Mouse (Mus musculus) ES-E14 (cell line): ENCODE data around the gene Slc1a2. TPM values are rescaled to one million over a fixed set of nuclear protein-coding genes. Genes with fewer than 3 reads are reported as not detected.

Experiments
- DNase-seq: peaks from one replicate; pipeline ENCODE4 v3.0.0-alpha.2; 2013; ENCODE audit warnings: low read depth, low spot score
- H3K27ac ChIP-seq: 2 replicates; pipeline ENCODE4 v1.5.1; 2012; ENCODE audit warnings: low read depth, mild to moderate bottlenecking, low read length, moderate library complexity, mixed read lengths; ENCODE audit not compliant: poor library complexity, insufficient read depth, severe bottlenecking
- H3K36me3 ChIP-seq: 2 replicates; pipeline ENCODE4 v1.6.1; 2012; ENCODE audit warnings: mild to moderate bottlenecking, low read length, moderate library complexity, mixed read lengths; ENCODE audit not compliant: control insufficient read depth, poor library complexity, insufficient read depth, severe bottlenecking
- H3K4me1 ChIP-seq, 2 experiments: fragments of 150-350 bp in 1 of 2; sonication (generic) in 1 of 2; 2 replicates each; pipeline ENCODE4 v1.6.1; 2012; ENCODE audit warnings: low read length in 2 of 2, mild to moderate bottlenecking in 1 of 2, mixed read lengths in 1 of 2; ENCODE audit not compliant: control insufficient read depth in 2 of 2, insufficient read depth in 2 of 2, poor library complexity in 1 of 2
- H3K4me3 ChIP-seq, 2 experiments: fragments of 150-350 bp in 1 of 2; sonication (generic) in 1 of 2; 2 replicates each; pipeline ENCODE4 v1.5.1; 2012; ENCODE audit warnings: low read length in 2 of 2, low read depth in 1 of 2, mild to moderate bottlenecking in 1 of 2, mixed read lengths in 1 of 2; ENCODE audit not compliant: insufficient read depth in 1 of 2, poor library complexity in 1 of 2, severe bottlenecking in 1 of 2
- H3K9ac ChIP-seq: 2 replicates; pipeline ENCODE4 v1.6.1; 2012; ENCODE audit warnings: low read depth, mild to moderate bottlenecking, low read length, mixed read lengths; ENCODE audit not compliant: poor library complexity, insufficient read depth, severe bottlenecking
- H3K9me3 ChIP-seq: fragments of 150-350 bp; sonication (generic); 2 replicates; pipeline ENCODE4 v1.6.1; 2012; ENCODE audit warnings: low read depth, mild to moderate bottlenecking, low read length; ENCODE audit not compliant: control insufficient read depth, insufficient read depth
- CHD2 ChIP-seq: IDR thresholded peaks from 2 replicates; pipeline ENCODE4 v1.6.1; 2014; ENCODE audit warnings: mild to moderate bottlenecking, low read depth, low read length, inconsistent platforms
- HCFC1 ChIP-seq: IDR thresholded peaks from 2 replicates; pipeline ENCODE4 v1.6.1; 2012; ENCODE audit warnings: low read length, inconsistent platforms, borderline replicate concordance; ENCODE audit not compliant: insufficient read depth
- MAFK ChIP-seq: IDR thresholded peaks from 2 replicates; pipeline ENCODE4 v1.6.1; 2014; ENCODE audit warnings: mild to moderate bottlenecking, low read depth, low read length, inconsistent platforms; ENCODE audit not compliant: insufficient read depth
- ZC3H11A ChIP-seq: IDR thresholded peaks from 2 replicates; pipeline ENCODE4 v1.6.1; 2012; ENCODE audit warnings: low read depth, mild to moderate bottlenecking, inconsistent platforms, low read length, borderline replicate concordance
- ZNF384 ChIP-seq: IDR thresholded peaks from 2 replicates; pipeline ENCODE4 v1.6.1; 2012; ENCODE audit warnings: low read depth, low read length, inconsistent platforms
- in situ Hi-C, 2 experiments: fragments of 600-800 bp; cut with MboI; formaldehyde crosslinking; loops; one replicate each; pipeline ENCODE4 v1.15.1; 2025; ENCODE audit warnings: low sequenced_read_pairs in 2 of 2, inconsistent platforms in 1 of 2; ENCODE audit not compliant: unreplicated experiment in 2 of 2
- total RNA-seq: library from RNA; depleted of rRNA; stranded (reverse); fragments of 300-350 nt; gene quantifications from 2 replicates; pipeline ENCODE4 v1.2.3, GENCODE M21; 2012

Gene Slc1a2
- total RNA-seq, 1 experiment: 0.40 TPM

DNA sequence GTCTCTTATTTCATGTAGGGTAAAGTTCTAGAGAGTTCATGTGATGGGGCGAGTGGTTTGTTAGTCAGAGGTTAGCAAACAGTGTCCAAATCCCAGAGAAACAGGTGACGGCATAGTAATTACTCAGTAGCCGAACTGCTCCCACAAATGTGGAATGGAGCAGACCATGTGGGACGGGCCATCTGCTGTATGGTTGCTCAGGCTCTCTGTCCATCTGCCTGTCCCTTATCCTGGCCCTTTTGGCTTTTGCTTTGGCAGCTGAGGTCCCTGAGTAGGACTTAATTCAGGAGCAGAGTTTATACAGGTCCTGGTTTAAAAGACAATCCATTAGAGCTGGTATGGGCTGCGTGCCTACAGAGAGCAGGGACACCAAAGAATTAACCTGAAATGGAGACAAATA, 36.3 kb upstream of the Slc1a2 start:
- Histone ChIP-seq H3K4me1 (no peaks in the 10 kb centered on the region), H3K4me3 (no peak overlapping the region), H3K9me3 (no peaks in the 10 kb centered on the region), H3K9ac (no peak overlapping the region), H3K36me3 (no peaks in the 10 kb centered on the region), H3K27ac (no peak overlapping the region)
- in situ Hi-C loops: no loop called here
- no peak for DNase-seq
- TF ChIP-seq CHD2 (no peak), MAFK (no peak), ZC3H11A (no peak), ZNF384 (no peak), HCFC1 (no peak)

DNA sequence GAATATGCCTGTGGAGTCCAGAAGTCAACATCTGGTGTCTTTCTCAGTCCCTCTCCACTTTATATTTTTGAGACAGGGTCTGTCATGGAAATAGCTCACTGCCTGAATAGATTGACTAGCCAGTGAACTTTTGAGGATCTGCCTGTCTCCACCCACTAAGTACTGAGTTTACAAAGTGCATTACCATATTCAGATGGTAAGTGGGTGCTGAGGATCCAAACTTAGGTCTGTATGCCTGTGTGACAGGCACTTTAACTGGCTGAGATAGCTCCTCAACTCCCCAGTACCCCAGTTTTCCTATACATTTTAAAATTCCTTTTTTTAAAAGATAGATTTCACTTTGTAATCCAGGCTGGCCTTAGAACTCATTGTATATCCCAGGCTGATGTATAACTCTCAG, 35.5 kb upstream of the Slc1a2 start:
- Histone ChIP-seq H3K4me3 (no peak overlapping the region), H3K36me3 (no peaks in the 10 kb centered on the region), H3K27ac (no peak overlapping the region), H3K4me1 (no peaks in the 10 kb centered on the region), H3K9ac (no peak overlapping the region), H3K9me3 (no peaks in the 10 kb centered on the region)
- in situ Hi-C loops: no loop called here
- no peak for DNase-seq
- TF ChIP-seq ZNF384: no peak
- no peak for TF ChIP-seq ZC3H11A
- no peak for TF ChIP-seq CHD2

DNA sequence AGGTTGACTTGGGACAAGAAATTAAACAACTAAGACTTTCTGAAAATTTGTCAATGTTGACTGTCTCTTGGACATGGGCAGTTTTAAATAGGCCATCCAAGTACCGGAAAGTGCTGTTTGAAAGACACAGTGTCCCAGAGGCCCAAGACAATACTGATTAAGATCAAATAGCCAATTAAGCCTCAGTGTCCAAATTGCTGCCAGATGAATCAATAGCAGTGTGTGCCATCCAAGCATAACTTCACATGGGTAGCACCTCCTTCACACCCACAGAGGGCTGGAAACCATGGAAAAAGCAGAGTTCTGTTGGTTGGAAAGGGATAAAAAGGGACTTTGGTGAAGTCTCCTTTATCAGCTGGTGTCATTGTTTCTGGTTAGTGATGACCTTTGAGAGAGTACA, 33.9 kb upstream of the Slc1a2 start:
- H3K9ac ChIP-seq: no peak overlapping the region

DNA sequence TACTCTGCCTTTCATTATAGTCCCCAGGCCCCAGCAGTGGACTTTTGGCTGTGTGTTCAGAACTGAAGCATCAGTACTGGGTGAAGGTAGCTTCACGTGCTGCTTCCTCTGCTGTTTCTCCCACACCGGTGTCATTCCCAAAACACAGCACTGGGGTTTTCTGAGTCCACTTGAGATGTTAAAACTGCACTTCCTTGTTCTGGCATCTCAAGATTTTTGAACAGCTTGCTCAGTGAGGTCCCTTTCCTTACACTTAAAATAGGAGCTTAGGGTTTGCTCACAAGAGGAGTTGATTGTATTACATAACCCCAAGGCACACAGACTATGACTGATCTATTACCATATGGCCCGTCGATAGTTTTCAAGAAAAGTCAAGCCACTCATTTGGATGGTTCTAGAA, 26.1 kb upstream of the Slc1a2 start:
- no peak overlapping the region for H3K27ac ChIP-seq
- H3K36me3 ChIP-seq: no peaks in the 10 kb centered on the region
- H3K4me1 ChIP-seq: no peaks in the 10 kb centered on the region
- no peak overlapping the region for H3K9ac ChIP-seq
- TF ChIP-seq CHD2: no peak
- TF ChIP-seq ZC3H11A: no peak
- TF ChIP-seq MAFK: no peak
- TF ChIP-seq ZNF384: no peak
- TF ChIP-seq HCFC1: no peak
- in situ Hi-C loops: no loop called here
- DNase-seq: no peak
- no peaks in the 10 kb centered on the region for H3K9me3 ChIP-seq
- no peak overlapping the region for H3K4me3 ChIP-seq

More for the DNA sequence above, 33.9 kb upstream of the Slc1a2 start:
- in situ Hi-C loops: no loop called here
- Histone ChIP-seq H3K9me3 (no peaks in the 10 kb centered on the region), H3K27ac (no peak overlapping the region), H3K4me3 (no peak overlapping the region), H3K36me3 (no peaks in the 10 kb centered on the region), H3K4me1 (no peaks in the 10 kb centered on the region)
- no peak for DNase-seq
- no peak for TF ChIP-seq CHD2
- no peak for TF ChIP-seq ZC3H11A
- TF ChIP-seq MAFK: no peak
- TF ChIP-seq HCFC1: no peak
- no peak for TF ChIP-seq ZNF384

DNA sequence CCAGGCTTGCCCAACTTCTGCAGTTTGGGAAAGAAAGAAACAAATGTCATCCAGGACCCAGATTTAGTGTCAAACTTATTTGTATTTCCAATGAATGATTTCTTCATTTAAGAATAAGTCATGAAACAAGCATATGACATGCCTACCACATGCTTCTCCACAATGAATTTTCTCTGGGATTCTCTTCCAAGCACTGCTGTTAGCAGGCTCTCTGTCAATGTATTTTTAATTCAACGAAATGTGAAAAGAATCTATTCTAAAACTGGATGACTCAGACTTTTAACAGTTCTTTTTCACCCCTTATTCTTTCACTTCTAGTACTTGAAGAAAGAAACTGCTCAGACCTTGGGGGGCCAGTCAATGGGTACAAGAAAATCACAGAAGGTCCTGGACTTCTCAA, 24.4 kb upstream of the Slc1a2 start:
- no peak for DNase-seq
- H3K36me3 ChIP-seq: no peaks in the 10 kb centered on the region
- no peaks in the 10 kb centered on the region for H3K9me3 ChIP-seq
- TF ChIP-seq MAFK: no peak
- TF ChIP-seq ZC3H11A: no peak
- no peaks in the 10 kb centered on the region for H3K4me1 ChIP-seq
- no peak overlapping the region for H3K4me3 ChIP-seq
- in situ Hi-C loops: no loop called here
- H3K27ac ChIP-seq: no peak overlapping the region
- H3K9ac ChIP-seq: no peak overlapping the region
